Mouse (Mus musculus) ES-E14 (cell line): Measurements from ENCODE around the gene Hoxd12. TPM values are rescaled to one million over a fixed set of nuclear protein-coding genes. Genes with fewer than 3 reads are reported as not detected.
A peak's percentile ranks its signal among the peaks of the same experiment; 100 is the strongest.

Source experiments
- DNase-seq: peaks from one replicate; pipeline ENCODE4 v3.0.0-alpha.2; 2013; ENCODE audit warnings: low read depth, low spot score
- H3K27ac ChIP-seq: 2 replicates; pipeline ENCODE4 v1.5.1; 2012; ENCODE audit warnings: low read depth, mild to moderate bottlenecking, low read length, moderate library complexity, mixed read lengths; ENCODE audit not compliant: poor library complexity, insufficient read depth, severe bottlenecking
- H3K36me3 ChIP-seq: 2 replicates; pipeline ENCODE4 v1.6.1; 2012; ENCODE audit warnings: mild to moderate bottlenecking, low read length, moderate library complexity, mixed read lengths; ENCODE audit not compliant: control insufficient read depth, poor library complexity, insufficient read depth, severe bottlenecking
- H3K4me1 ChIP-seq, 2 experiments: fragments of 150-350 bp in 1 of 2; sonication (generic) in 1 of 2; 2 replicates each; pipeline ENCODE4 v1.6.1; 2012; ENCODE audit warnings: low read length in 2 of 2, mild to moderate bottlenecking in 1 of 2, mixed read lengths in 1 of 2; ENCODE audit not compliant: control insufficient read depth in 2 of 2, insufficient read depth in 2 of 2, poor library complexity in 1 of 2
- H3K4me3 ChIP-seq, 2 experiments: fragments of 150-350 bp in 1 of 2; sonication (generic) in 1 of 2; 2 replicates each; pipeline ENCODE4 v1.5.1; 2012; ENCODE audit warnings: low read length in 2 of 2, low read depth in 1 of 2, mild to moderate bottlenecking in 1 of 2, mixed read lengths in 1 of 2; ENCODE audit not compliant: insufficient read depth in 1 of 2, poor library complexity in 1 of 2, severe bottlenecking in 1 of 2
- H3K9ac ChIP-seq: 2 replicates; pipeline ENCODE4 v1.6.1; 2012; ENCODE audit warnings: low read depth, mild to moderate bottlenecking, low read length, mixed read lengths; ENCODE audit not compliant: poor library complexity, insufficient read depth, severe bottlenecking
- H3K9me3 ChIP-seq: fragments of 150-350 bp; sonication (generic); 2 replicates; pipeline ENCODE4 v1.6.1; 2012; ENCODE audit warnings: low read depth, mild to moderate bottlenecking, low read length; ENCODE audit not compliant: control insufficient read depth, insufficient read depth
- CHD2 ChIP-seq: IDR thresholded peaks from 2 replicates; pipeline ENCODE4 v1.6.1; 2014; ENCODE audit warnings: mild to moderate bottlenecking, low read depth, low read length, inconsistent platforms
- HCFC1 ChIP-seq: IDR thresholded peaks from 2 replicates; pipeline ENCODE4 v1.6.1; 2012; ENCODE audit warnings: low read length, inconsistent platforms, borderline replicate concordance; ENCODE audit not compliant: insufficient read depth
- MAFK ChIP-seq: IDR thresholded peaks from 2 replicates; pipeline ENCODE4 v1.6.1; 2014; ENCODE audit warnings: mild to moderate bottlenecking, low read depth, low read length, inconsistent platforms; ENCODE audit not compliant: insufficient read depth
- ZC3H11A ChIP-seq: IDR thresholded peaks from 2 replicates; pipeline ENCODE4 v1.6.1; 2012; ENCODE audit warnings: low read depth, mild to moderate bottlenecking, inconsistent platforms, low read length, borderline replicate concordance
- ZNF384 ChIP-seq: IDR thresholded peaks from 2 replicates; pipeline ENCODE4 v1.6.1; 2012; ENCODE audit warnings: low read depth, low read length, inconsistent platforms
- in situ Hi-C, 2 experiments: fragments of 600-800 bp; cut with MboI; formaldehyde crosslinking; loops; one replicate each; pipeline ENCODE4 v1.15.1; 2025; ENCODE audit warnings: low sequenced_read_pairs in 2 of 2, inconsistent platforms in 1 of 2; ENCODE audit not compliant: unreplicated experiment in 2 of 2
- total RNA-seq: library from RNA; depleted of rRNA; stranded (reverse); fragments of 300-350 nt; gene quantifications from 2 replicates; pipeline ENCODE4 v1.2.3, GENCODE M21; 2012

The Hoxd12 gene
- total RNA-seq, 1 experiment = not detected

- H3K4me3 ChIP-seq = peak overlapping the region; percentile 42 to 79; a peak in 3 of 4 replicates
- peak overlapping the region; percentile 67 for H3K9ac ChIP-seq
- H3K36me3 ChIP-seq = no peaks in the 10 kb centered on the region
- no peaks in the 10 kb centered on the region for H3K9me3 ChIP-seq
- peaks cover 0 to 5% of the 10 kb centered on the region in 2 experiments; a peak in 1 of 4 replicates for H3K4me1 ChIP-seq
- DNase-seq = no peak
- in situ Hi-C loops = loop anchor here (5.0 to 25.0 kb wide), 3 partner anchors 437 to 882 kb away; no protein-coding TSS in a partner anchor
- TF ChIP-seq CHD2 (no peak), HCFC1 (no peak), ZNF384 (0 out of 2 replicates have a peak, but pooled peaks have one; percentile 24), ZC3H11A (no peak)
- no peak overlapping the region for H3K27ac ChIP-seq
Measured at GRCm38 (mm10) chr2:74704999-74705466, 30.2 kb downstream of the Hoxd12 start.

- Histone ChIP-seq H3K4me3 (peak overlapping the region; percentile 18 to 79), H3K36me3 (no peaks in the 10 kb centered on the region), H3K27ac (no peak overlapping the region), H3K4me1 (peaks cover 0 to 5% of the 10 kb centered on the region in 2 experiments; a peak in 1 of 4 replicates), H3K9me3 (no peaks in the 10 kb centered on the region), H3K9ac (peak overlapping the region; percentile 67)
- TF ChIP-seq HCFC1 = no peak
- DNase-seq = no peak
- in situ Hi-C loops = loop anchor here (25.0 kb wide), 2 partner anchors 607 to 882 kb away; no protein-coding TSS in a partner anchor
Measured at GRCm38 (mm10) chr2:74705467-74706089, 30.8 kb downstream of the Hoxd12 start.

- TF ChIP-seq MAFK (no peak), CHD2 (no peak), ZNF384 (no peak), ZC3H11A (no peak), HCFC1 (no peak)
- H3K36me3 ChIP-seq = no peaks in the 10 kb centered on the region
- in situ Hi-C loops = loop anchor here (25.0 kb wide), 2 partner anchors 606 to 881 kb away; no protein-coding TSS in a partner anchor
- H3K9me3 ChIP-seq = no peaks in the 10 kb centered on the region
- DNase-seq = no peak
- H3K9ac ChIP-seq = no peak overlapping the region
- H3K27ac ChIP-seq = no peak overlapping the region
- no peak overlapping the region for H3K4me3 ChIP-seq
- H3K4me1 ChIP-seq = peaks cover 0 to 5% of the 10 kb centered on the region in 2 experiments; a peak in 1 of 4 replicates
Measured at GRCm38 (mm10) chr2:74706393-74706960, 31.7 kb downstream of the Hoxd12 start.

GRCm38 (mm10) chr2:74707599-74707998 is 32.8 kb downstream of the Hoxd12 start:
- peaks cover 0 to 7% of the 10 kb centered on the region in 2 experiments; a peak in 1 of 4 replicates for H3K4me1 ChIP-seq
- no peak for TF ChIP-seq CHD2
- no peak for TF ChIP-seq ZNF384
- TF ChIP-seq HCFC1 = no peak
- TF ChIP-seq ZC3H11A = no peak
- no peak for TF ChIP-seq MAFK
- in situ Hi-C loops = loop anchor here (25.0 kb wide), 2 partner anchors 605 to 880 kb away; no protein-coding TSS in a partner anchor
- no peak overlapping the region for H3K4me3 ChIP-seq
- H3K9me3 ChIP-seq = no peaks in the 10 kb centered on the region
- no peak overlapping the region for H3K9ac ChIP-seq
- H3K27ac ChIP-seq = no peak overlapping the region
- H3K36me3 ChIP-seq = no peaks in the 10 kb centered on the region
- DNase-seq = no peak
